Mouse (Mus musculus): ENCODE results near the gene Ddx50. TPM values are rescaled to one million over a fixed set of nuclear protein-coding genes. Genes with fewer than 3 reads are reported as not detected.
"Not testable (repeated sequence)": the region's sequence is repeated elsewhere in the genome, so short reads cannot be mapped to it uniquely, and the experiment has no call there.

The Ddx50 gene
- total RNA-seq, 2 experiments from 2014 or later, result 46.8 to 51.0 TPM

- DNase-seq, result no peak
Measured at GRCm38 (mm10) chr10:62601053-62601791, 49.8 kb downstream of the Ddx50 start.

DNA sequence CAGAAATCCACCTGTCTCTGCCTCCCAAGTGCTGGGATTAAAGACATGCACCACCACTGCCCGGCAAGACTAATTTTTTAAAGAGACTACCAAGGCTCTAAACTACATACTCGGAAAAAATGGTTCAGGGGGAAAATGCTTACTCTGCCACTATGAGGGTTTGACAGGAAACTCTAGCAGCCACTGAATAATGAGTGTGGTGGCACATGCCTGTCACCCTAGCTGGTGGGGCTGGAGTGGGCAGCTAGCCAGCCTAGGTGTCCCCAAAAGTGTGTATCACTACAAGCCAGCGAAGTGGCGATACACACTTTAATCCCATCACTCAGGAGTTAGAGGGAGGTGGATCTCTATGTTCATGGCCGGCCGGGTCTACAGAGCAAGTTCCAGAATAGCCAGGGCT lies 51.0 kb downstream of the Ddx50 start:
- DNase-seq, result no peak

- DNase-seq, result not testable (repeated sequence)
Measured at GRCm38 (mm10) chr10:62599311-62599710, 51.7 kb downstream of the Ddx50 start.

- DNase-seq, result no peak
Measured at GRCm38 (mm10) chr10:62592496-62592895, 58.5 kb downstream of the Ddx50 start.

- peak; percentile 89 to 95 for DNase-seq
Measured at GRCm38 (mm10) chr10:62590200-62590599, 60.8 kb downstream of the Ddx50 start.

DNA sequence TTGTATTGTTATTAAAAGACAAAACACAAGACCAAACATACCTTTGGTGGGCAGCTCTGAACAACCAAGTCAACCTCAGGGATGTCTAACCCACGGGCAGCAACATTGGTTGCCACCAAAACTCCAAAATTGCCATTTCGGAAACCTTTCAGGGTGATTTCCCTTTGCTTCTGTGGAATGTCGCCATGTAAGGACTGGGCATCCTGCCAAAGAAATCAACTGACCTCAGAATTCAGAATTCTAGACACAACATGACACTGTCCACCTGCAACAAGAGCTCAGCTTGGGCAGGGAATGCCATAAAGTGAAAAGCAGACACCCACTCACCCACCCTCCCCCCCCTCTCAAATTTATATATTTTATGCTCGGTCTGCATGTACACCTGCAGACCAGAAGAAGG lies 62.4 kb downstream of the Ddx50 start:
- DNase-seq, result peak; percentile 27 to 47

DNA sequence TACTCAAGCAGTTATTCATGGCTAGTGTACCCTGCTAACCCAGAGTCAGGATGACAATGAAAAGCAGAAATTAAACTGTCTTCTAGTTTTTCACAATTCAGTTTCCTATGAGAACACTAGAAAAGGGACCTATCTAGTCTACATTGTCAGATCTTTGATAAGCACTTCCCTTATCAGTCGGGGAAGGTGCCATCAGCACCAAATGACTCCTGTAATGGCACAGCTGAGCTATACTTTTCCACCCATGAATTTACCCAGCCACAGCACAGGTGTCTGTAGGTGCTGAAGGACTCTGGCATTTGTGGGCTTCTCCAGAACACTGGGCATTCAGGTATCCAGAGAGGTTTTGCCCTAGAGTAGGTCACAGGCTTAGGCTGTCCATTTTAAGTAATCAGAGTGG lies 67.8 kb downstream of the Ddx50 start:
- no peak for DNase-seq

DNA sequence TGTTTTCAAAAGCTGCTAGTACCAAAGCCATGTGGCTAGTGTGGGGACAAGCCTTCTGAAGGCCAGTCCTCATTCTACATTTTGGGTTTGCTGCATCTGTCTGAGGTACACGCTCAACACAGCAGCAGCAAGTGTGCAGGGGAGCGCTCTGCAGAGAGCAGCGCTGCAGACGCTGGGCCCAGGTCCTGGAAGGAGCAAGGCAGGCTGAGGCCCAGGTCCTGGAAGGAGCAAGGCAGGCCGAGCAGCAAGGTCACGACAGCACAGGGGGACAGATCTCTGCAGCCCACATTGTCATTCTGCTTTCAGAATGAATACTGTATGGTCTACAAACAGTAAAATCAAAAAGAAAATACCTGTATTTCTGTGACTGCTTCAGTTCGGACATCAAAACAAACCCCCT lies 68.3 kb downstream of the Ddx50 start:
- no peak for DNase-seq

DNA sequence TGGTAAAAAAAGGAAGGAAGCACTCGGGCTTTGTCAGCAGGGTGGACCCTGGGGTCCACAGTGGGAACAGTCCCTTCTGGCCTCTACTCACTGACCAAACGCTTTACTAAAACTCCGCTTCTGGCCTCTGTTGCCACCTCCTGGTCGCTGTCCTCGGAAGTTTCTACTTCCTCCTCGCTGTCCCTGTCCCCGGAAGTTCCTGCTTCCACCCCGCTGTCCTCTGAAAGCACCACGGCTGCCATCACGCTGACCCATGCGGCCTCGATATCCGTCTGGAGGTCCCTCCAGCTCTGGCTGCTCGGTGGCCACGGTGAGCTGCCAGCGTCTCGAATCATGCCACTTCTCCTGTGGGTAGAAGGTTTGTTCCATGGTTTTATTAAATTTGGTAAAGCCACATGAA lies 68.8 kb downstream of the Ddx50 start:
- peak; percentile 11 to 34 for DNase-seq

DNA sequence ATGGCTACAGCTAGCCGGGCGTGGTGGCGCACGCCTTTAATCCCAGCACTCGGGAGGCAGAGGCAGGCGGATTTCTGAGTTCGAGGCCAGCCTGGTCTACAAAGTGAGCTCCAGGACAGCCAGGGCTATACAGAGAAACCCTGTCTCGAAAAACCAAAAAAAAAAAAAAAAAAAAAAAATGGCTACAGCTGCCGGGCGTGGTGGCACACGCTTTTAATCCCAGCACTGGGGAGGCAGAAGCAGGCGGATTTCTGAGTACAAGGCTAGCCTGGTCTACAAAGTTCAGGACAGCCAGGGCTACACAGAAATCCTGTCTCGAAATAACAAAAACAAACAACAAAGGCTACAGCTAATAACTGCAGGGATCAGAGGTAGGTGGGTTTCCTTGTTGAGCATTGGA lies 71.9 kb downstream of the Ddx50 start:
- not testable (repeated sequence) for DNase-seq

- peak; percentile 98 to 99 for DNase-seq
Measured at GRCm38 (mm10) chr10:62578338-62579100, 72.5 kb downstream of the Ddx50 start, which contains the start of gene Kif1bp. TSS of gene Kif1bp (minus strand) at chr10:62578457.

DNA sequence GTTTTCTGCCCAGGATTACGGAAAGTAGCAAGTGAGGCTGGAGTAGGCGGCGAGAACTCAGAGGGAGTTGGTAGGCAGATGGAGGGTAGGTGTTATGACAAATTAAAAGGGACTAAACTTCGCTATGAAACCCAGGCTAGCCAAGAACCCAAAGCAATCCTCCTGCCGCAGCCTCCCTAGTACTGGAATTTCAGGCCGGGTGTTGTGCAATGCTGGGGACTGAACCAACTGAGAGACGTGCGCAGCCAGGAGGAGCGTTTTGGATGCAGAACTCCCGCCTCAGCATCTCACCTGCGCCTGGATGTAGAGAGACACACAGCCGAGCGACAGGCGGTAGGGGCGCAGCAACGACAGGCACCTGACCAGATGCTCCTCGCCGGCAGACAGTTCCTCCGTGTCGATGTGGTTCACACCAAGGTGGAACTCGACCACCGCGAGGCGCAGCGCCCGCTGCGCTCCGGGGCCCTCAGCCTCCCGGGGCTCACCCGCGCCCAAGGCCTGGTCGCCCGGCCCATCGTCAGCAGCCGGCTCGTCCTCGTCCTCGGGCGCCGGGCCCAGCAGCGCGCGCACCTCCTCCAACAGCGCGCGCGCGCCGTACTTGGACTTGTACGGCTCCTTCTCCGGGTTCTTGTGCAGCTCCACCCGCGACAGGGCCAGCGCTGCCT lies 73.2 kb downstream of the Ddx50 start:
- no peak for DNase-seq

GRCm38 (mm10) chr10:62575001-62575400 lies 76.0 kb downstream of the Ddx50 start:
- DNase-seq, result no peak

- no peak for DNase-seq
Measured at GRCm38 (mm10) chr10:62570126-62570871, 80.7 kb downstream of the Ddx50 start.

DNA sequence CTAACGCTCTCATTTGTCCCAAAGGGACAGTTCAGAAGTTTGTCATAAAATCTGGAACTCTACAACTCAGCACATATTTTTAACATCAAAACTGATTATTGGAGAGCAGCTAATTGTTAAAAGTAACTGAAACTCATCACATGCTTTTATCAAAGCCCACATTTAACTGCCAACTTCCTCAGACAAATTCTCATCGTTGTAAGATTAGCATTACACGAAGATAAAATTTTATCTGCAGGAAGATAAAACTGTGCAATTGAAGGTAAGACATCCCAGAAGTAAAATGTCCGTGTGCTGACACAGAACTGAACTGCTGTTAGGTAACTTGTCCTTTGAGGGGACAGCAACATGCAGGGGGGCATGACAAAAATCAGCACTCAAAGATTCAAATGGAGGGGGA lies 82.2 kb downstream of the Ddx50 start:
- DNase-seq, result no peak

Small RNA genes within 50 kb of the gene (microRNA-seq; reads per million reads assigned to microRNA genes)
- 0 reads per million in 2 experiments for gene Mir7215

Other genes with a start within 250 kb of the Ddx50 start
- not detected for gene Hkdc1, start 228.7 kb downstream of the Ddx50 start, total RNA-seq (2021)
- under 1 TPM; 0.21 to 0.37 TPM for gene 4930507D05Rik, start 201.7 kb downstream of the Ddx50 start, total RNA-seq (2021)
- gene Supv3l1, start 201.5 kb downstream of the Ddx50 start, total RNA-seq (2021), result 10 to 100 TPM; 37.2 to 40.7 TPM
- gene Vps26a, start 164.4 kb downstream of the Ddx50 start, total RNA-seq (2021), result 10 to 100 TPM; 43.8 to 49.8 TPM
- gene Srgn, start 123.8 kb downstream of the Ddx50 start, total RNA-seq (2021), result 10 to 100 TPM; 36.6 to 42.0 TPM
- gene Kif1bp, start 72.8 kb downstream of the Ddx50 start, total RNA-seq (2021), result 10 to 100 TPM; 43.9 to 44.2 TPM
- gene Ddx21, start 48.9 kb downstream of the Ddx50 start, total RNA-seq (2021), result 10 to 100 TPM; 30.9 to 31.8 TPM
- gene Stox1, start 74.9 kb upstream of the Ddx50 start, total RNA-seq (2021), result 1 to 10 TPM in 1 of 2 experiments, under 1 TPM in 1; 0.89 to 1.2 TPM
- 10 to 100 TPM; 36.3 to 41.5 TPM for gene Ccar1, start 141.1 kb upstream of the Ddx50 start, total RNA-seq (2021)

Data from heart, adult 18-20 months (tissue).